Mouse (Mus musculus) megakaryocyte, embryonic 14.5 days (primary cell): ENCODE results near the gene Jmjd8. TPM values are rescaled to one million over a fixed set of nuclear protein-coding genes. Genes with fewer than 3 reads are reported as not detected.
"Not testable (repeated sequence)": the region's sequence is repeated elsewhere in the genome, so short reads cannot be mapped to it uniquely, and the experiment has no call there.

Source experiments
- H3K27me3 ChIP-seq: replicated peaks from 2 replicates; pipeline ENCODE3; 2012; ENCODE audit warnings: inconsistent platforms
- H3K36me3 ChIP-seq: replicated peaks from 2 replicates; pipeline ENCODE3; 2012; ENCODE audit warnings: low read length, inconsistent platforms, mixed read lengths
- H3K4me1 ChIP-seq: 2 replicates; pipeline ENCODE4 v1.6.1; 2012; ENCODE audit warnings: inconsistent platforms
- H3K4me3 ChIP-seq: replicated peaks from 2 replicates; pipeline ENCODE3; 2012; ENCODE audit warnings: moderate library complexity, mild to moderate bottlenecking, inconsistent platforms
- H3K9me3 ChIP-seq: 2 replicates; pipeline ENCODE4 v1.6.1; 2012; ENCODE audit warnings: inconsistent platforms
- FLI1 ChIP-seq: IDR thresholded peaks from 2 replicates; pipeline ENCODE4 v1.6.1; 2012; ENCODE audit warnings: low read length, inconsistent platforms, mixed read lengths
- GATA1 ChIP-seq: IDR thresholded peaks from 3 replicates; pipeline ENCODE4 v1.6.1; 2012; ENCODE audit warnings: mixed read lengths, low read length, inconsistent platforms, borderline replicate concordance
- polyA plus RNA-seq: library from polyadenylated mRNA; stranded (reverse); fragments of >175 nt; gene quantifications from 2 replicates; pipeline ENCODE4 v1.2.3, GENCODE M21; 2012; ENCODE audit warnings: low replicate concordance; ENCODE audit not compliant: insufficient read depth

Jmjd8 gene
- polyA plus RNA-seq, 1 experiment, result 7.8 TPM

GRCm38 (mm10) chr17:25869954-25870353, 41.3 kb downstream of the Jmjd8 start:
- TF ChIP-seq FLI1, result no peak
- no peak for TF ChIP-seq GATA1
- H3K4me3 ChIP-seq, result no peak overlapping the region
- H3K27me3 ChIP-seq, result no peaks in the 10 kb centered on the region
- no peaks in the 10 kb centered on the region for H3K9me3 ChIP-seq
- H3K4me1 ChIP-seq, result peaks cover 67% of the 10 kb centered on the region
- peaks cover 8% of the 10 kb centered on the region for H3K36me3 ChIP-seq

GRCm38 (mm10) chr17:25871566-25871965, 42.9 kb downstream of the Jmjd8 start:
- not testable (repeated sequence) for H3K4me3 ChIP-seq, H3K27me3 ChIP-seq, H3K9me3 ChIP-seq, H3K36me3 ChIP-seq
- peaks cover 68% of the 10 kb centered on the region for H3K4me1 ChIP-seq

GRCm38 (mm10) chr17:25872676-25873075, 44.0 kb downstream of the Jmjd8 start:
- no peaks in the 10 kb centered on the region for H3K27me3 ChIP-seq

GRCm38 (mm10) chr17:25873405-25874147, 44.9 kb downstream of the Jmjd8 start:
- TF ChIP-seq GATA1 (no peak), FLI1 (no peak)
- H3K36me3 ChIP-seq, result peaks cover 16% of the 10 kb centered on the region
- H3K4me3 ChIP-seq, result peak overlapping the region; percentile 100
- H3K27me3 ChIP-seq, result no peaks in the 10 kb centered on the region
- peaks cover 55% of the 10 kb centered on the region for H3K4me1 ChIP-seq
- no peaks in the 10 kb centered on the region for H3K9me3 ChIP-seq

More at GRCm38 (mm10) chr17:25872676-25873075, 44.0 kb downstream of the Jmjd8 start:
- no peak overlapping the region for H3K4me3 ChIP-seq
- H3K9me3 ChIP-seq, result no peaks in the 10 kb centered on the region
- H3K4me1 ChIP-seq, result peaks cover 64% of the 10 kb centered on the region
- no peak for TF ChIP-seq FLI1
- TF ChIP-seq GATA1, result no peak
- peaks cover 7% of the 10 kb centered on the region for H3K36me3 ChIP-seq

GRCm38 (mm10) chr17:25874148-25874720, 45.6 kb downstream of the Jmjd8 start:
- H3K27me3 ChIP-seq, result no peaks in the 10 kb centered on the region
- TF ChIP-seq GATA1 (no peak), FLI1 (no peak)
- peaks cover 23% of the 10 kb centered on the region for H3K36me3 ChIP-seq
- peaks cover 53% of the 10 kb centered on the region for H3K4me1 ChIP-seq
- peak overlapping the region; percentile 100 for H3K4me3 ChIP-seq
- no peaks in the 10 kb centered on the region for H3K9me3 ChIP-seq

GRCm38 (mm10) chr17:25874721-25875170, 46.1 kb downstream of the Jmjd8 start, which contains the start of gene Mettl26:
Gene Mettl26 (plus strand): TSS chr17:25875074.
- peak within 1 kb of the TSS; percentile 100 for H3K4me3 ChIP-seq
- H3K27me3 ChIP-seq, result no peaks in the 10 kb centered on the region
- no peak for TF ChIP-seq FLI1
- no peak for TF ChIP-seq GATA1
- H3K36me3 ChIP-seq, result peaks cover 28% of the 10 kb centered on the region
- peaks cover 55% of the 10 kb centered on the region for H3K4me1 ChIP-seq
- no peaks in the 10 kb centered on the region for H3K9me3 ChIP-seq

- no peaks in the 10 kb centered on the region for H3K27me3 ChIP-seq
- TF ChIP-seq GATA1 (no peak), FLI1 (no peak)
- H3K36me3 ChIP-seq, result peaks cover 35% of the 10 kb centered on the region
- peak overlapping the region; percentile 100 for H3K4me3 ChIP-seq
- no peaks in the 10 kb centered on the region for H3K9me3 ChIP-seq
- H3K4me1 ChIP-seq, result peaks cover 55% of the 10 kb centered on the region
These were observed 46.8 kb downstream of the Jmjd8 start for GRCm38 (mm10) chr17:25875171-25876136.

GRCm38 (mm10) chr17:25876347-25876915, 47.8 kb downstream of the Jmjd8 start:
- Histone ChIP-seq H3K4me3 (peak overlapping the region; percentile 100), H3K4me1 (peaks cover 62% of the 10 kb centered on the region)

GRCm38 (mm10) chr17:25877025-25877424, 48.4 kb downstream of the Jmjd8 start:
- Histone ChIP-seq H3K9me3 (no peaks in the 10 kb centered on the region), H3K4me1 (peaks cover 57% of the 10 kb centered on the region), H3K4me3 (no peak overlapping the region), H3K27me3 (no peaks in the 10 kb centered on the region), H3K36me3 (peaks cover 51% of the 10 kb centered on the region)
- TF ChIP-seq GATA1, result no peak
- TF ChIP-seq FLI1, result no peak

More at GRCm38 (mm10) chr17:25876347-25876915, 47.8 kb downstream of the Jmjd8 start:
- Histone ChIP-seq H3K9me3 (no peaks in the 10 kb centered on the region), H3K27me3 (no peaks in the 10 kb centered on the region), H3K36me3 (peaks cover 45% of the 10 kb centered on the region)
- no peak for TF ChIP-seq GATA1
- TF ChIP-seq FLI1, result no peak
